Mouse (Mus musculus): ENCODE results near the gene Mfge8. TPM values are rescaled to one million over a fixed set of nuclear protein-coding genes. Genes with fewer than 3 reads are reported as not detected.

The Mfge8 gene
- 664 and 937 TPM in 2 replicates for polyA plus RNA-seq (2012; rRNA removed; ENCODE audit: low replicate concordance)

DNA sequence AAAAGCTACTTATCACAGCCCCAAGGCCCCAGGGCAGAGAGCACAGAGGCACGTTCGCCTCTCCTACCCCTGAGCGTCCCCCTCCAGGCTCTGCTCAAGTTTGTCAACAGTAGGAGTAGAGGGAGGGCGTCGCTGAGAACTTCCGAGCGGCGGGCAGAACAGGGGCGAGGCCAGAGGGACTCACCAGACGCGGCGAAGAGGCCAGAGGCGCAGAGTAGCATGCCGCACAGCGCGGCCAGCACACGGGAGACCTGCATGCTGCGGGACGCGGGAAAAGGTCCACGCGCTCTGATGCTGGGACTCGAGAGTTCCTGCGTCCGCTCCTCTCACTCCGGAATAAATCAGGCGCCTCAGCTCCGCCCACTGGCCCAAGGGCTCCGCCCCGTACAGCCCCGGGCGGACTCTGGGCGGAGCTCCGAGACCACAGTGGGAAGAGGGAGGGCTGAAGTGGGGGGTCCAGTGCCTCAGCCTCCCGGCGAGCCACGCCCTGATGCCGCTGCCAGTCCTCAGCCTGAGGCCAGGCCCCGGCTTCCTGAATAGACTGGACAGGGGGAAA is at the start of gene Mfge8:
TSS of gene Mfge8 (minus strand) at position 350 of the 556 bp plus-strand sequence.

DNA sequence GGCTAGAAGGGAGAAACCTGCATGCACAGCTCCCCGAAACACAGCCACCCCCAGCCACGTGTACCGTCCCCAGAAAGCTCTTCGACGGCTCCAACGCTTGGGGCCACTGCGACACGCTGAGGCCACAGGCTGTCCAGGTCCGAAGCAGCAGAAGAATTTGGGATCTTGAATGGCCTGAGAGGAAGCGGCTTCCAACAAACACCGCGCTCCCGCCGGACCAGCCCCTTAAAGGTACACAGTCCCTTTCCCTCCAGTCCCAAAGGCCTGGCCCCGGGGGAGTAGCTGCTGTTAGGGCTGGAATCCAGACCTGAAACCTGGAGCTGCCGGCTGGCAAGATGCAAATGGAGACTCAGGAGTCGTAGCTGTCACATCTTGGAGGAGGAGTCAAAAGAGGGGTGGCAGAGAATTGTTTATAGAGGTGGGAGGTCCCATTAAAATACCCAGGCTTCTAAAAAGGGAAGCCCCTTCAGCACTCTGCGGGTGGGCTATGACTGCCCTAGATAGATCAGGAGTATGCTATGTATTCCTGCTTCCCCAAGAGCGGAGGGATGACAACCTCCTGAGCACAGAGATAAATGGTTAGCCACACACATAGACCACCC is 17.9 kb downstream of the Mfge8 start, which contains the start of gene Hapln3:
TSS of gene Hapln3 (minus strand) at position 176 of the 602 bp plus-strand sequence.

Other genes starting within 250 kb of the Mfge8 start
- gene Isg20, start 235.6 kb downstream of the Mfge8 start, polyA plus RNA-seq (2012; rRNA removed; ENCODE audit: low replicate concordance): 31.3 and 34.4 TPM in 2 replicates
- gene Acan, start 95.6 kb downstream of the Mfge8 start, polyA plus RNA-seq (2012; rRNA removed; ENCODE audit: low replicate concordance): 0.01 TPM in 1 of 2 replicates, not detected in the other
- 1.3 and 2.7 TPM in 2 replicates for gene Hapln3, start 18.0 kb downstream of the Mfge8 start, polyA plus RNA-seq (2012; rRNA removed; ENCODE audit: low replicate concordance)
- 24.7 and 30.3 TPM in 2 replicates for gene Abhd2, start 124.1 kb upstream of the Mfge8 start, polyA plus RNA-seq (2012; rRNA removed; ENCODE audit: low replicate concordance)
- not detected in 2 replicates for gene Rlbp1, start 238.0 kb upstream of the Mfge8 start, polyA plus RNA-seq (2012; rRNA removed; ENCODE audit: low replicate concordance)
- 0.41 and 1.3 TPM in 2 replicates for gene Fanci, start 242.9 kb upstream of the Mfge8 start, polyA plus RNA-seq (2012; rRNA removed; ENCODE audit: low replicate concordance)

Data from mammary gland, adult 2 months (tissue).